11 mouse cellular contexts compared by ENCODE assay signal in genomic region chr2:117194309-117194708, GRCm38 (mm10).
"Had no signal": no experiment of that assay in that cellular context is flagged by ENCODE, and none has a peak within 500 bp of the region (broad histone marks: within the 10 kb centered on the region; RNA-seq: fewer than 3 reads in every experiment).

No protein-coding gene starts in this region.

- H3K27me3 ChIP-seq: limb, embryonic 13.5 days; neural tube, embryonic 13.5 days; stomach, embryonic 15.5 days had no signal

- H3K4me3 ChIP-seq: limb, embryonic 13.5 days; neural tube, embryonic 13.5 days; stomach, embryonic 15.5 days had no signal

- H3K9ac ChIP-seq: limb, embryonic 13.5 days; liver, embryonic 14.5 days; neural tube, embryonic 13.5 days; stomach, embryonic 15.5 days had no signal

- H3K4me2 ChIP-seq: limb, embryonic 13.5 days; neural tube, embryonic 13.5 days; stomach, embryonic 15.5 days had no signal

- H3K27ac ChIP-seq: kidney, postnatal 0 days; limb, embryonic 13.5 days; liver, embryonic 14.5 days; neural tube, embryonic 13.5 days; stomach, embryonic 15.5 days had no signal

- DNase-seq: left cerebral cortex, postnatal 4 days; lung, adult 18-20 months; midbrain, embryonic 14.5 days; right cerebral cortex, postnatal 14 days; thymus, adult 2 months; thymus, postnatal 25 days had no signal

- H3K36me3 ChIP-seq: limb, embryonic 13.5 days; neural tube, embryonic 13.5 days; stomach, embryonic 15.5 days had no signal

- H3K9me3 ChIP-seq: limb, embryonic 13.5 days; neural tube, embryonic 13.5 days; stomach, embryonic 15.5 days had no signal

- H3K4me1 ChIP-seq: neural tube, embryonic 13.5 days; stomach, embryonic 15.5 days had no signal
